ENCODE assay signal across 15 mouse cellular contexts in genomic region chr15:36878276-36878675, GRCm38 (mm10).
DNase-seq lines count a peak whose midpoint lies in the region; ATAC-seq and TF ChIP-seq lines count a peak whose summit lies in the region.
"Had no signal": no experiment of that assay in that cellular context is flagged by ENCODE, and none has a peak within 500 bp of the region (broad histone marks: within the 10 kb centered on the region; RNA-seq: fewer than 3 reads in every experiment).

No protein-coding gene starts in this region.

- H3K27me3 ChIP-seq in intestine, embryonic 16.5 days (replicated peaks; ENCODE audit: control insufficient read depth, insufficient read depth, low read length): no peaks in the 10 kb centered on the region
- no peaks in the 10 kb centered on the region for H3K27me3 ChIP-seq in intestine, embryonic 15.5 days (replicated peaks)
- H3K27me3 ChIP-seq in MEL (ENCODE audit: control insufficient read depth in 1 of 2, insufficient read depth in 2 of 2, low read length in 2 of 2): no peaks in the 10 kb centered on the region
- H3K27me3 ChIP-seq: CH12.LX; embryonic facial prominence, embryonic 15.5 days; heart, embryonic 12.5 days; kidney, embryonic 15.5 days; limb, embryonic 15.5 days had no signal

- no peaks in the 10 kb centered on the region for H3K36me3 ChIP-seq in intestine, embryonic 16.5 days (ENCODE audit: control insufficient read depth, insufficient read depth, low read length)
- no peaks in the 10 kb centered on the region for H3K36me3 ChIP-seq in intestine, embryonic 15.5 days
- H3K36me3 ChIP-seq in MEL (ENCODE audit: control insufficient read depth in 1 of 2, insufficient read depth in 2 of 2, low read length in 2 of 2): peaks cover 0 to 70% of the 10 kb centered on the region in 2 experiments; a peak in 2 of 4 replicates
- H3K36me3 ChIP-seq: embryonic facial prominence, embryonic 15.5 days; heart, embryonic 12.5 days; kidney, embryonic 15.5 days; limb, embryonic 15.5 days had no signal

- no peak for TF ChIP-seq POLR2A in MEL (IDR thresholded peaks at IDR 0.05; ENCODE audit: control insufficient read depth in 1 of 2, insufficient read depth in 1 of 2, low read depth in 1 of 2, low read length in 2 of 2, poor library complexity in 1 of 2)

- TF ChIP-seq CTCF in MEL (IDR thresholded peaks at IDR 0.05 in 2 of 3, conservative IDR thresholded peaks at IDR 0.05 in 1 of 3; ENCODE audit: control insufficient read depth in 1 of 3, insufficient read depth in 1 of 3, low read depth in 2 of 3, low read length in 3 of 3, poor library complexity in 1 of 3, severe bottlenecking in 1 of 3): no peak

- H3K9me3 ChIP-seq in intestine, embryonic 16.5 days (ENCODE audit: control insufficient read depth, low read length): no peaks in the 10 kb centered on the region
- no peaks in the 10 kb centered on the region for H3K9me3 ChIP-seq in intestine, embryonic 15.5 days
- H3K9me3 ChIP-seq in MEL (replicated peaks; ENCODE audit: insufficient read depth, low read length): no peaks in the 10 kb centered on the region
- H3K9me3 ChIP-seq: embryonic facial prominence, embryonic 15.5 days; heart, embryonic 12.5 days; kidney, embryonic 15.5 days; limb, embryonic 15.5 days had no signal

- peaks cover 53% of the 10 kb centered on the region for H3K4me1 ChIP-seq in intestine, embryonic 16.5 days (ENCODE audit: control insufficient read depth, insufficient read depth, low read length)
- H3K4me1 ChIP-seq in intestine, embryonic 15.5 days (replicated peaks): peaks cover 31% of the 10 kb centered on the region
- peaks cover 24 to 67% of the 10 kb centered on the region in 2 experiments for H3K4me1 ChIP-seq in MEL (ENCODE audit: control insufficient read depth in 1 of 2, insufficient read depth in 2 of 2, low read length in 2 of 2)

- TF ChIP-seq RAD21 in MEL (IDR thresholded peaks at IDR 0.05; ENCODE audit: low read depth, low read length): no peak

- H3K27ac ChIP-seq in intestine, embryonic 16.5 days (ENCODE audit: low read length): peak overlapping the region; percentile 0; the same call in 1 of the 2 replicates
- H3K27ac ChIP-seq in intestine, embryonic 15.5 days: no peak overlapping the region
- H3K27ac ChIP-seq in MEL (ENCODE audit: control insufficient read depth, low read depth, low read length): peak overlapping the region; percentile 81
- H3K27ac ChIP-seq: kidney, embryonic 15.5 days; limb, embryonic 15.5 days had no signal

- no peak overlapping the region for H3K4me3 ChIP-seq in intestine, embryonic 16.5 days (ENCODE audit: low read length)
- no peak overlapping the region for H3K4me3 ChIP-seq in intestine, embryonic 15.5 days (replicated peaks)
- H3K4me3 ChIP-seq in MEL (ENCODE audit: control insufficient read depth in 1 of 2, insufficient read depth in 1 of 2, low read depth in 2 of 2, low read length in 2 of 2): no peak overlapping the region
- H3K4me3 ChIP-seq: embryonic facial prominence, embryonic 15.5 days; heart, embryonic 12.5 days; kidney, embryonic 15.5 days; limb, embryonic 15.5 days had no signal

- H3K4me2 ChIP-seq in intestine, embryonic 16.5 days (ENCODE audit: low read depth, low read length): no peak overlapping the region
- no peak overlapping the region for H3K4me2 ChIP-seq in intestine, embryonic 15.5 days (replicated peaks)
- H3K4me2 ChIP-seq: embryonic facial prominence, embryonic 15.5 days; heart, embryonic 12.5 days; kidney, embryonic 15.5 days; limb, embryonic 15.5 days had no signal

- no peak for ATAC-seq in intestine, embryonic 16.5 days
- ATAC-seq in intestine, embryonic 15.5 days: no peak
- no peak for ATAC-seq in inflammation-experienced regulatory T-cells, adult 6 months
- ATAC-seq in CD4-positive, CD25-positive, alpha-beta regulatory T cell, adult 4 months: no peak

- no peak overlapping the region for H3K9ac ChIP-seq in intestine, embryonic 16.5 days (ENCODE audit: low read depth, low read length)
- H3K9ac ChIP-seq in intestine, embryonic 15.5 days: no peak overlapping the region
- H3K9ac ChIP-seq in MEL (ENCODE audit: control insufficient read depth, low read depth, low read length, poor library complexity, severe bottlenecking): peak overlapping the region; percentile 65; the same call in 1 of the 2 replicates
- H3K9ac ChIP-seq: embryonic facial prominence, embryonic 15.5 days; heart, embryonic 12.5 days; kidney, embryonic 15.5 days; limb, embryonic 15.5 days had no signal

- H3K79me2 ChIP-seq in MEL (ENCODE audit: control insufficient read depth, insufficient read depth, low read length, poor library complexity): peaks cover 9% of the 10 kb centered on the region

- TF ChIP-seq EP300 in MEL (IDR thresholded peaks at IDR 0.05; ENCODE audit: low read depth in 1 of 2, low read length in 2 of 2): no peak

- DNase-seq in ES-CJ7 (ENCODE audit: low read depth, low spot score) (peak; percentile 47), MEL (ENCODE audit: low read depth, low spot score) (peak; percentile 36)
- DNase-seq in adrenal gland, postnatal 36 days: peak; percentile 63 to 73
- DNase-seq: cerebellum, adult 9-10 months; gastrocnemius, postnatal 36 days; lung, postnatal 10 days had no signal

- 59% methylated on average over 3 of the region's 3 CpGs for whole genome bisulfite sequencing in intestine, embryonic 16.5 days
- 60% methylated on average over 3 of the region's 3 CpGs for WGBS in intestine, embryonic 15.5 days

TF ChIP-seq in MEL, 35 proteins besides CTCF, POLR2A, EP300 and RAD21:
- TF ChIP-seq TCF12 (IDR thresholded peaks at IDR 0.05; ENCODE audit: low read depth, low read length) (0 out of 2 replicates have a peak, but pooled peaks have one; percentile 7), NELFE (IDR thresholded peaks at IDR 0.05; ENCODE audit: low read depth, low read length) (no peak), UBTF (IDR thresholded peaks at IDR 0.05; ENCODE audit: borderline replicate concordance, insufficient read depth, low read depth, low read length) (no peak), MYC (IDR thresholded peaks at IDR 0.05; ENCODE audit: low read depth, low read length) (no peak)
TF ChIP-seq in MEL: peak in this region for 1.
